34 mouse cellular contexts compared by ENCODE assay signal in genomic region chr1:172273386-172273785, GRCm38 (mm10). TPM values are rescaled to one million over a fixed set of nuclear protein-coding genes. Genes with fewer than 3 reads are reported as not detected.
DNase-seq lines count a peak whose midpoint lies in the region; TF ChIP-seq lines count a peak whose summit lies in the region.
"Had no signal": no experiment of that assay in that cellular context is flagged by ENCODE, and none has a peak within 500 bp of the region (broad histone marks: within the 10 kb centered on the region; RNA-seq: fewer than 3 reads in every experiment).

No protein-coding gene starts in this region.

- H3K4me1 ChIP-seq in brown adipose tissue, adult 24 weeks (ENCODE audit: control insufficient read depth, insufficient read depth, insufficient read length, low read length): no peaks in the 10 kb centered on the region
- H3K4me1 ChIP-seq: embryonic facial prominence, embryonic 13.5 days; liver, embryonic 12.5 days had no signal

- DNase-seq in gastrocnemius, adult 2 months: peak; percentile 58
- DNase-seq in gastrocnemius, postnatal 10 days: no peak
- peak; percentile 71 for DNase-seq in heart, adult 8-10 months (ENCODE audit: low spot score)
- DNase-seq in heart, postnatal 36 days: no peak
- DNase-seq in heart, postnatal 14 days: peak; percentile 33 to 55
- no peak for DNase-seq in thymus, postnatal 25 days
- DNase-seq: adrenal gland, postnatal 25 days; cerebellum, adult 18-20 months; gastrocnemius, postnatal 25 days; kidney, adult 18-20 months; lung, postnatal 10 days had no signal

- TF ChIP-seq CTCF in gastrocnemius, adult 2 months (IDR thresholded peaks at IDR 0.05): no peak

- peak overlapping the region; percentile 72 for H3K27ac ChIP-seq in gastrocnemius, adult 2 months
- peak overlapping the region; percentile 59; the same call in 1 of the 2 replicates for H3K27ac ChIP-seq in brown adipose tissue, adult 24 weeks (replicated peaks; ENCODE audit: low read depth, low read length)
- H3K27ac ChIP-seq: embryonic facial prominence, embryonic 13.5 days; forebrain, embryonic 15.5 days; liver, embryonic 12.5 days; midbrain, embryonic 13.5 days; neural tube, embryonic 13.5 days had no signal

- intact Hi-C loops in gastrocnemius, adult 2 months (cut with DNase I): no loop called here
- intact Hi-C loops in heart, postnatal 36 days (cut with DNase I): no loop called here
- intact Hi-C loops in heart, postnatal 14 days (cut with DNase I): no loop called here

- no peak overlapping the region for H3K4me3 ChIP-seq in gastrocnemius, adult 2 months
- no peak overlapping the region for H3K4me3 ChIP-seq in brown adipose tissue, adult 24 weeks (ENCODE audit: insufficient read depth, low read depth, low read length)
- H3K4me3 ChIP-seq: embryonic facial prominence, embryonic 13.5 days; forebrain, embryonic 10.5 days; forebrain, embryonic 15.5 days; liver, embryonic 12.5 days; midbrain, embryonic 13.5 days; neural tube, embryonic 13.5 days had no signal

RNA-seq across cellular contexts. Expression of gene Igsf8, which starts 11.9 kb away (rescaled TPM):
- 1 to 10 TPM; 7.4 to 8.3 TPM for total RNA-seq in gastrocnemius, adult 2 months (2021)
- total RNA-seq in gastrocnemius, postnatal 10 days (2021): 10 to 100 TPM; 15.4 to 19.1 TPM
- 10 to 100 TPM in 3 of 4 experiments, 1 to 10 TPM in 1; 9.8 to 12.2 (median 11.5) TPM for total RNA-seq in heart, adult 8-10 months (2022)
- 10 to 100 TPM; 10.9 to 12.4 TPM for total RNA-seq in heart, postnatal 36 days (2021)
- 4.3 and 10.5 TPM in 2 replicates for polyA plus RNA-seq in brown adipose tissue, adult 24 weeks (2012; ENCODE audit: insufficient read depth, insufficient read length, missing spikeins)
- total RNA-seq in heart, postnatal 14 days (2021): 10 to 100 TPM; 13.8 to 16.3 TPM

RNA-seq across cellular contexts. Expression of gene Atp1a4, which starts 15.2 kb away (rescaled TPM):
- total RNA-seq in gastrocnemius, adult 2 months (2021): under 1 TPM; 0.20 to 0.43 TPM
- under 1 TPM; 0.61 to 0.66 TPM for total RNA-seq in gastrocnemius, postnatal 10 days (2021)
- total RNA-seq in heart, adult 8-10 months (2022): not detected
- not detected for total RNA-seq in heart, postnatal 36 days (2021)
- polyA plus RNA-seq in brown adipose tissue, adult 24 weeks (2012; ENCODE audit: insufficient read depth, insufficient read length, missing spikeins): not detected in 2 replicates
- not detected for total RNA-seq in heart, postnatal 14 days (2021)
- total RNA-seq: common myeloid progenitor, adult 5-6 weeks; layer of hippocampus, adult 8-10 months; layer of hippocampus, postnatal 25 days; left cerebral cortex, adult 8-10 months; left cerebral cortex, postnatal 36 days; megakaryocyte-erythroid progenitor cell, adult 5-6 weeks; MEL had no signal
- polyA plus RNA-seq: embryonic facial prominence, embryonic 13.5 days; forebrain, embryonic 10.5 days; frontal cortex, adult 2 months; hindbrain, embryonic 11.5 days; hindbrain, embryonic 16.5 days; intestine, embryonic 14.5 days; kidney, embryonic 16.5 days; liver, embryonic 12.5 days; midbrain, embryonic 13.5 days; neural tube, embryonic 13.5 days; small intestine, adult 2 months; stomach, embryonic 14.5 days; thymus, postnatal 0 days had no signal

RNA-seq across cellular contexts. Expression of gene Atp1a2, which starts 24.5 kb away (rescaled TPM):
- 1,000 to 10,000 TPM in 1 of 2 experiments, 100 to 1,000 TPM in 1; 838 to 1,060 TPM for total RNA-seq in gastrocnemius, adult 2 months (2021)
- 100 to 1,000 TPM; 695 to 761 TPM for total RNA-seq in gastrocnemius, postnatal 10 days (2021)
- 100 to 1,000 TPM; 457 to 541 (median 497) TPM for total RNA-seq in heart, adult 8-10 months (2022)
- 100 to 1,000 TPM; 604 to 624 TPM for total RNA-seq in heart, postnatal 36 days (2021)
- polyA plus RNA-seq in brown adipose tissue, adult 24 weeks (2012; ENCODE audit: insufficient read depth, insufficient read length, missing spikeins): 428 and 499 TPM in 2 replicates
- 100 to 1,000 TPM; 448 to 458 TPM for total RNA-seq in heart, postnatal 14 days (2021)
- total RNA-seq: common myeloid progenitor, adult 5-6 weeks; megakaryocyte-erythroid progenitor cell, adult 5-6 weeks; MEL had no signal

RNA-seq across cellular contexts. Expression of gene Casq1, which starts 53.7 kb away (rescaled TPM):
- total RNA-seq in gastrocnemius, adult 2 months (2021): 1,000 to 10,000 TPM; 2,819 to 3,581 TPM
- 1,000 to 10,000 TPM; 4,961 to 5,359 TPM for total RNA-seq in gastrocnemius, postnatal 10 days (2021)
- 1 to 10 TPM; 2.5 to 6.9 (median 3.7) TPM for total RNA-seq in heart, adult 8-10 months (2022)
- total RNA-seq in heart, postnatal 36 days (2021): 1 to 10 TPM; 8.0 to 8.6 TPM
- 29.6 and 47.6 TPM in 2 replicates for polyA plus RNA-seq in brown adipose tissue, adult 24 weeks (2012; ENCODE audit: insufficient read depth, insufficient read length, missing spikeins)
- total RNA-seq in heart, postnatal 14 days (2021): 10 to 100 TPM; 10.1 to 12.9 TPM
- total RNA-seq: adrenal gland, postnatal 25 days; megakaryocyte-erythroid progenitor cell, adult 5-6 weeks; MEL had no signal

RNA-seq across cellular contexts. Expression of gene Kcnj9, which starts 55.7 kb away (rescaled TPM):
- not detected for total RNA-seq in gastrocnemius, adult 2 months (2021)
- total RNA-seq in gastrocnemius, postnatal 10 days (2021): under 1 TPM; 0.07 to 0.14 TPM
- total RNA-seq in heart, adult 8-10 months (2022): not detected
- not detected for total RNA-seq in heart, postnatal 36 days (2021)
- not detected in 2 replicates for polyA plus RNA-seq in brown adipose tissue, adult 24 weeks (2012; ENCODE audit: insufficient read depth, insufficient read length, missing spikeins)
- total RNA-seq in heart, postnatal 14 days (2021): not detected
- total RNA-seq: common myeloid progenitor, adult 5-6 weeks; gastrocnemius, postnatal 25 days; megakaryocyte-erythroid progenitor cell, adult 5-6 weeks; MEL had no signal
- polyA plus RNA-seq: embryonic facial prominence, embryonic 13.5 days; heart, embryonic 14.5 days; intestine, embryonic 14.5 days; kidney, embryonic 16.5 days; liver, embryonic 12.5 days; small intestine, adult 2 months; stomach, embryonic 14.5 days had no signal

Comparison
In these comparisons a context has a peak if more than half of its experiments do, and no peak if none do; other contexts are left out.
1. DNase-seq: peak in gastrocnemius, adult 2 months (single experiment), heart, adult 8-10 months (single experiment) and heart, postnatal 14 days (2 of 2); none in gastrocnemius, postnatal 10 days (single experiment), heart, postnatal 36 days (0 of 2) and thymus, postnatal 25 days (single experiment).